Mouse (Mus musculus): ENCODE data around the gene Adam10.
A peak's percentile ranks its signal among the peaks of the same experiment; 100 is the strongest.

The Adam10 gene

DNA sequence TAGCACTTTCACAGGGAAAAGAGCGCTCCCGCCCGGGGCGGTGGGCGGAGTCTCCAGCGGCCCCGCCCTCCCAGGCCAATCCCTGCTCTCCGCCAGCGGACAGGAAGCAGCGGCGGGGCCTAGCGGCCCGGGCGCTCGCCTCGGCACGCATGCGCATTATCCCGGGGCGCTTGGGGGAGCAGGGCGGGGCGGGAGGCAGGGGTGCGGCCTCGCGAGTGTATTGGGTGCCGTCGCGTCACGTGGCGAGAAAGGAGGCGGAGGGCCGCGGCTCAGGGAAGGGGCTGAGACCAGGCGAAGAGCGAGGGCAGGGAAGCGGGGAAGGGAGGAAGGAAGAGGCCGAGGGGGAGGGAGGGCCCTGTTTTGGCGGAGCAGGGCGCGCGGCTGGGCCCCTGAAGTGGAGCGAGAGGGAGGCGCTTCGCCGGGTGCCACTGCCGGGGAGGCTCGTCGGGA, at the start of gene Adam10:
Adam10 (plus strand) TSS at position 316 of the 450 bp plus-strand sequence.
- peak; percentile 98 for DNase-seq (ENCODE audit: low read depth, low spot score)

GRCm38 (mm10) chr9:70629711-70630110, 49.1 kb upstream of the Adam10 start:
- no peak for DNase-seq (ENCODE audit: low read depth, low spot score)

- DNase-seq (ENCODE audit: low read depth, low spot score), result no peak
Measured at GRCm38 (mm10) chr9:70631665-70632064, 47.1 kb upstream of the Adam10 start.

DNA sequence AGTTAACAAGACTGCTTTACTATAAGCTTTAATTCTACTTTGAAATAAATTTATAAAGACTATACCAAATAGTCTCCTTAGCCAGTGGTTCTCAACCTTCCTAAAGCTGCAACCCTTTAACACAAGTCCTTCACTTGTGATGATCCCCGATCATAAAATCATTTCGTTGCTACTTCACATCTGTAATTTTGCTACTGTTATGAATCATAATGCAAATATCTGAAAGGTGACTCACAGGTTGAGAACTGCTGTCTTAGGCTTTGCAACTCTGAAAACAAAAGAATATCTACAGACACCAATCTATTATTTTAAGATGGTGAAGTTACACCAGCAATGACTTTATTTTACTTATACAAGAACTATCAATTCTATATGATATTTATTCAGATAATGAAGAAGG, 42.0 kb upstream of the Adam10 start:
- DNase-seq (ENCODE audit: low read depth, low spot score), result no peak

GRCm38 (mm10) chr9:70650260-70650659, 28.5 kb upstream of the Adam10 start:
- no peak for DNase-seq (ENCODE audit: low read depth, low spot score)

DNA sequence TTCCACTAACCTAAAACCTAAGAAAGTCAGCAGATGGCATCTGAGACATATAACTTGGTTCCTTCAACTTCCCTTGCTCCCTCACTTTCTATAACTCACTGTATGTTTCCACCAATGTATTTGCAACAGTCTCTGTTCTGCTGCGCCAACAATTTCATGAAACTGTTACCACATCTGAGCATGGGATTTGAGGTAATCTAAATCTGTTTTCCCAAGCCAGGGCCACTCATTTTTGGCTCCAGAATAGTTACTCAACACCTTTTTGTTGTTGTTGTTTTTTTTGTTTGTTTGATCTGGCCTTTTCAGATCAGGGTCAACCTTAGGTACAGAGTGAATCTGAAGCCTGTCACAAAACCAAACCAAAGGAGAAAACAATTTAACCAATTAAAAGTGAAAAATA, 27.8 kb upstream of the Adam10 start:
- no peak for DNase-seq (ENCODE audit: low read depth, low spot score)

- DNase-seq (ENCODE audit: low read depth, low spot score), result no peak
Measured at GRCm38 (mm10) chr9:70652221-70652620, 26.6 kb upstream of the Adam10 start.

- no peak for DNase-seq (ENCODE audit: low read depth, low spot score)
Measured at GRCm38 (mm10) chr9:70653875-70654274, 24.9 kb upstream of the Adam10 start.

DNA sequence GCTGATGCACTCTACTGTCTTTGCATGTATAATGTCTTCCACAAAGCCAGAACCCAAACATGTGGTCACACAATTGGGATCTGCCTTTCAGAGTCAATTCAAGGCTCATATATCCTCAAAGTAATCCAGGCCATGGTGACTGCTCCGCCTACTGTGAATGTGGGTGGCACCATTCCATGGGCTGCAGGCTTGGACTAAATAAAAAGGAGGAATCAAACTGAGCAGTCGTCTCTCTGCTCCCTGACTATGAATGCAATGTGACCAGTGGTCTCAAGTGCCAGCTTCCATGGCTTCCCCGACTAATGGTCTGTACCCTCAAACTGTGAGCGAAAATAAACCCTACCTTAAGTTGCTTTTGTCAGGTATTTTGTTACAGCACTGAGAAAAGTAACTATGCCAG, 24.3 kb upstream of the Adam10 start:
- no peak for DNase-seq (ENCODE audit: low read depth, low spot score)

DNA sequence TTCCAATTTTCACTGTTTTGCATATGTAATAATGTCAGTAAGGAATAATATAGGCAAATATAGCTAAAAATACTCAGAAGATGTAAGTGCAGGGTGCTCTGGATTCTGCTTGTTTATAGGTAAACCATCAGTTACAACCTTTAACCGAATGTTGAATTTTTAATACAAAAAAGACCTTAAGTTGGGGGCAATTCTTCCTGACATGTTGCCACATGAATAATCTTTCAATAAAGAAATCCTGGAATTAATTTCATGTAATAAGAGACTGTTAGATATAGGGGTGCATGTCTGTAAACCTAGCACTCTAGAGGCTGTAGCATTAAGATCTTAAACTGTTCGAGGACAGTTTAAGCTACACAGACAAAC, 23.1 kb upstream of the Adam10 start:
- DNase-seq (ENCODE audit: low read depth, low spot score), result no peak

GRCm38 (mm10) chr9:70656130-70657007, 22.4 kb upstream of the Adam10 start, which contains the start of gene Gm10642:
Gene Gm10642, plus strand, starts transcription at chr9:70656251.
- DNase-seq (ENCODE audit: low read depth, low spot score), result no peak

GRCm38 (mm10) chr9:70657013-70657967, 21.5 kb upstream of the Adam10 start, which contains the start of gene Mindy2:
Gene Mindy2, minus strand, starts transcription at chr9:70657174.
- peak; percentile 95 for DNase-seq (ENCODE audit: low read depth, low spot score)

DNA sequence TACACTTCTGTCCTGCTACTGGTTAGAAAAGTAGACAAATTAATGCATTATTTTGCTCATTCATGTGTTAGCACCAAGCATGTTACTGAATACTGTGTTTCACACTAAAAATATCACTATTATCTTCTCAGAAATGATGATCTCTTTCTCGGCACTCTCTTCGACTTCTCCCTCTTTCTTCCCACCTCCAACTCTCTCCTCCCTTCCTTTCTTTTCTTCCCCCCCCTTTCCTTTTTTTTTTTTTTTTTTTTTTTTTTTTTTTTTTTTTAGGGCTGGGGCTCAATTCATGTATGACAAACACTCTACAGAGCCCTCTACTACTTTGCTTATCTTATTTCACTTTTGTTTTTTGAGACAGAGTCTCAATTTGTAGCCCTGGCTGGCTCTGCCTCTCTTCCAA, 20.5 kb upstream of the Adam10 start:
- DNase-seq (ENCODE audit: low read depth, low spot score), result no peak

DNA sequence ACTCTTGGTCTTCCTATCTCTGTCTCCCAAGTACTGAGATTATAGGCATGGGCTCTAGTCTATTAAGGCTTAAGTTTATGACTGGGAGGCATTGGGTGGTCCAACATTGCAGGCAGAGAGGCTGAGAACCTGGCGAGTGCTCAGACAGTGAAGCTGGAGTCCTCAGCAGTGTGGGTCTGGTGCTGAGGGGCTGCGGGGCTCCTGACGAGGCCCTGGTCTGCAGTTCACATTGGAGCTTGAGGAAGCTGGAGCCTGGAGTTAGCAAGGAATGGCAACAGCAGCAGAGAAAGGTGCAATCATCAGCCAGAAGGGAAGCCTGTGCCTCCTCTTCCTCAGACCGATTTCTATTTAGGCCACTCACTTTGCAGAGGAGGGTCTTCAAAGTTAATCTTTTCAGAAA, 13.9 kb upstream of the Adam10 start:
- no peak for DNase-seq (ENCODE audit: low read depth, low spot score)

DNA sequence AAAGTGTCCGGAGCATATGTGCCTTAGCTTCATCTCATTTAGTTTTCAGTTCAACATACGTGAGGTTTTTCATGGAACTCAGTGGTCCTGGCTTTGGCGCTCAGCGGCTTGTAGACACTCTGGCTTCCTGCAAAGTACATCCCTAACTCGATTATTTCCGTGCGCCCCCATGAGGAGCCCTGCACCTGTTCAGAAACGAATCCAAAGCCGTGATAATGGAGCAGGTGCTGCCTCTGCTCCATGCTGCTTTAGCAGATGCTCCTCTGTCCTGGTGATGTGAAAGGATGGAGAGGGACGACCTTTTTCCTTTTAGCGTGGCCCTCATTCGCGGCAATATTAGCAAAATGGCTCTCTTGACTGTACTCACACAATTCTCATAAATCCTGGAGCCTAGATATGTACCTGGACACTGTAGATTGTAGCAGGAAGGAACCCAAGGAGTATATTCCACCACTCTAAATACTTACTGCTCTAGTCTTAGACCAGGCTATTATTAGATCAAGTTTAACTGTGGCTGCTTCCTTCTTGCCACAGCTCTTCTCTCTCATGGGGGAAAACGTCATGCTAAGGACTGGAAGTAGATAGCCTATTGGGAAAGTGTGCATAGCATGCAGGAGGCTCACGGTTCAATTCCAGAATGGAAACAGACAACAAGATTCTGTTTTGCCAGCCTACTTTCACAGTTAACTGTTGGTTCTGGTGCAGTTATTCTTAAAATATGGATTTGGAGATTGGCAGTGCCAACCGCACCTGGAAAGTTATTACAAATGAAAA, 13.2 kb upstream of the Adam10 start:
- no peak for DNase-seq (ENCODE audit: low read depth, low spot score)

DNA sequence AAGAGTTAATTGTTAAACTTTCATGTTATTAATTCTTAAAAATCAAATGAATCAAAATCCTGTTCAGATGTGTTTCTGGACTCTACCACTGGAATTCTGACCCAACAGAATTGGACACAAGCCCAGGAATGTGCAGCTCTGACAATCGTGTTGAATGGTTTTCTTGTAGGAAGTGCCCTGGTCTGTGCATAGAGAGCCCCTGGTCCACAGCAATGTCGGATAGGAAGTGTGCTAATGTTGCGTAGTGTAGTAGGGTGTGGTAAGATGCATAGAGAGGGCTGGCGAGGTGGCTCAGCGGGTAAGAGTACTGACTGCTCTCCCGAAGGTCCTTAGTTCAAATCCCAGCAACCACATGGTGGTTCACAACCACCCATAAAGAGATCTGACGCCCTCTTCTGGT, 12.0 kb upstream of the Adam10 start:
- DNase-seq (ENCODE audit: low read depth, low spot score), result no peak

DNA sequence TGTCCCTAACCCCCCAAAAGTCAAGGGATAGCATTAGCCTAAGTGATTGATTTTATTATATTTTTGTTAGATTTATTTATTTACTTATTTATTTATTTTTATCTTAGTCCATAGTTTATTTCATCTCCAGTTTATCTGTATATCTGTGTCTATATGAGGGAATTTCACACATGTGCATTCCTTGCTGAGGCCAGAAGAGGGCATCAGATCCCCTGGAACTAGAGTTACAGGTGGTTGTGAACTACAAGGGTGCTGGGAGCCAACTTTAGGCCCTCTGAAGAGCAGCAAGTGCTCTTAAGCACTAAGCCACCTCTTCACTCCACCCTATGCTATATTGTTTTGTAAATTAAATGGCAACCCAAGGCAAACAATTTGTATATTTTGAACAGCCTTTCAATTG, 10.7 kb upstream of the Adam10 start:
- no peak for DNase-seq (ENCODE audit: low read depth, low spot score)

GRCm38 (mm10) chr9:70669197-70669596, 9.6 kb upstream of the Adam10 start:
- DNase-seq (ENCODE audit: low read depth, low spot score), result no peak

DNA sequence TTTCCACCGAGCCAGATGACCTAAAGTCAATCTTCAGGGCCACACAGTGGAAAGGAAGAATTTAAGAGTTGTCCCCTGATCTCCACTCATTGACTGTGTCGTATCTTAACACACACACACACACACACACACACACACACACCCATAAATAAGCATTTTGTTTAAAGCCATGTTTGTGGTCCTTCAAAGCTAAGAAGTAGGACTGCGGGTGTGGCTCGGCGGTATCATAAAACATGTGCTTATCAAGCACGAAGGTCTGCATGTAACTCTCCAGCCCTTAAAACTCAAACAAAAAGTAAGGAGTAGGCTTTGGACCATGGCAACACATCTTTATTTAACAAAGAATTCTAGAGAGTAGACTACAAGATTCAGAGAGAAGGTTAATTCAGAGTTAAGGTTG, 8.4 kb upstream of the Adam10 start:
- DNase-seq (ENCODE audit: low read depth, low spot score), result no peak

GRCm38 (mm10) chr9:70671278-70671677, 7.5 kb upstream of the Adam10 start:
- no peak for DNase-seq (ENCODE audit: low read depth, low spot score)

- DNase-seq (ENCODE audit: low read depth, low spot score), result no peak
Measured at GRCm38 (mm10) chr9:70671772-70672579, 6.8 kb upstream of the Adam10 start.
